Mouse (Mus musculus): Measurements from ENCODE around the gene Paox. TPM values are rescaled to one million over a fixed set of nuclear protein-coding genes. Genes with fewer than 3 reads are reported as not detected.

Gene Paox
- polyA plus RNA-seq (2015; fragmentation: Nextera tagmentation; extraction: Ambion mirVana), result 10.0 and 11.8 TPM in 2 replicates

GRCm38 (mm10) chr7:140115583-140116328 lies at the start of gene Paox:
Gene Paox (plus strand): TSS chr7:140115799.
- H3K4me2 ChIP-seq, result peak within 1 kb of the TSS; percentile 92
- peak; percentile 80 for ATAC-seq (ENCODE audit: low FRiP score)
- H3K36me3 ChIP-seq, result peaks cover 21% of the 10 kb centered on the region
- H3K4me3 ChIP-seq, result peak within 1 kb of the TSS; percentile 73
- H3K27ac ChIP-seq, result peak within 1 kb of the TSS; percentile 90
- peak within 1 kb of the TSS; percentile 91 for H3K9ac ChIP-seq
- peaks cover 18% of the 10 kb centered on the region for H3K4me1 ChIP-seq (replicated peaks)
- H3K9me3 ChIP-seq, result no peaks in the 10 kb centered on the region
- no peaks in the 10 kb centered on the region for H3K27me3 ChIP-seq
- WGBS, result 5% methylated on average over 23 of the region's 23 CpGs

GRCm38 (mm10) chr7:140067397-140067796 lies 48.2 kb upstream of the Paox start:
- Histone ChIP-seq H3K9ac (no peak overlapping the region), H3K4me2 (no peak overlapping the region), H3K4me1 (replicated peaks) (peaks cover 5% of the 10 kb centered on the region; the same call in 1 of the 2 replicates), H3K36me3 (peaks cover 26% of the 10 kb centered on the region), H3K4me3 (no peak overlapping the region), H3K27me3 (peaks cover 51% of the 10 kb centered on the region), H3K27ac (no peak overlapping the region), H3K9me3 (no peaks in the 10 kb centered on the region)
- no peak for ATAC-seq (ENCODE audit: low FRiP score)
- WGBS, result 73% methylated on average over 6 of the region's 6 CpGs

- ATAC-seq (ENCODE audit: low FRiP score), result no peak
- Histone ChIP-seq H3K9ac (peak overlapping the region; percentile 26; the same call in 1 of the 2 replicates), H3K4me2 (peak overlapping the region; percentile 38), H3K4me1 (replicated peaks) (no peaks in the 10 kb centered on the region), H3K9me3 (no peaks in the 10 kb centered on the region), H3K4me3 (peak overlapping the region; percentile 17; the same call in 1 of the 2 replicates), H3K27ac (no peak overlapping the region), H3K36me3 (peaks cover 43% of the 10 kb centered on the region), H3K27me3 (peaks cover 44% of the 10 kb centered on the region)
- 40% methylated on average over 39 of the region's 39 CpGs for WGBS
These were observed 45.4 kb upstream of the Paox start for GRCm38 (mm10) chr7:140070042-140070711.

GRCm38 (mm10) chr7:140077698-140078097 lies 37.9 kb upstream of the Paox start:
- H3K27me3 ChIP-seq, result peaks cover 10% of the 10 kb centered on the region

GRCm38 (mm10) chr7:140078711-140079110 lies 36.9 kb upstream of the Paox start:
- 6% methylated on average over 5 of the region's 5 CpGs for WGBS
- no peak for ATAC-seq (ENCODE audit: low FRiP score)
- Histone ChIP-seq H3K4me2 (no peak overlapping the region), H3K4me3 (no peak overlapping the region), H3K9ac (no peak overlapping the region), H3K27me3 (peaks cover 6% of the 10 kb centered on the region), H3K27ac (peak overlapping the region; percentile 94; the same call in 1 of the 2 replicates), H3K9me3 (no peaks in the 10 kb centered on the region), H3K4me1 (replicated peaks) (peaks cover 36% of the 10 kb centered on the region), H3K36me3 (peaks cover 4% of the 10 kb centered on the region)

More at GRCm38 (mm10) chr7:140077698-140078097, 37.9 kb upstream of the Paox start:
- Histone ChIP-seq H3K36me3 (peaks cover 14% of the 10 kb centered on the region), H3K4me3 (no peak overlapping the region), H3K27ac (no peak overlapping the region), H3K4me1 (replicated peaks) (peaks cover 32% of the 10 kb centered on the region), H3K9ac (peak overlapping the region; percentile 19; the same call in 1 of the 2 replicates), H3K9me3 (no peaks in the 10 kb centered on the region), H3K4me2 (no peak overlapping the region)
- WGBS, result 82% methylated on average over 6 of the region's 6 CpGs
- no peak for ATAC-seq (ENCODE audit: low FRiP score)

- peak; percentile 71 for ATAC-seq (ENCODE audit: low FRiP score)
- Histone ChIP-seq H3K36me3 (no peaks in the 10 kb centered on the region), H3K27me3 (peaks cover 6% of the 10 kb centered on the region), H3K9ac (peak overlapping the region; percentile 83), H3K27ac (peak overlapping the region; percentile 94), H3K4me3 (peak overlapping the region; percentile 47), H3K9me3 (no peaks in the 10 kb centered on the region), H3K4me1 (replicated peaks) (peaks cover 36% of the 10 kb centered on the region), H3K4me2 (peak overlapping the region; percentile 79)
- 2% methylated on average over 24 of the region's 24 CpGs for WGBS
These were observed 35.0 kb upstream of the Paox start for GRCm38 (mm10) chr7:140080503-140081156.

- ATAC-seq (ENCODE audit: low FRiP score), result peak; percentile 23
- WGBS, result 13% methylated on average over 20 of the region's 20 CpGs
- H3K4me3 ChIP-seq, result peak overlapping the region; percentile 47
These were observed 34.0 kb upstream of the Paox start for GRCm38 (mm10) chr7:140081408-140082241.

GRCm38 (mm10) chr7:140082242-140082678 lies 33.3 kb upstream of the Paox start, which contains the start of gene Caly:
Gene Caly (minus strand): TSS chr7:140082548.
- Histone ChIP-seq H3K9ac (peak within 1 kb of the TSS; percentile 83), H3K36me3 (no peaks in the 10 kb centered on the region), H3K4me1 (replicated peaks) (peaks cover 36% of the 10 kb centered on the region), H3K4me2 (peak within 1 kb of the TSS; percentile 79), H3K27me3 (peaks cover 6% of the 10 kb centered on the region), H3K4me3 (peak within 1 kb of the TSS; percentile 47), H3K9me3 (no peaks in the 10 kb centered on the region), H3K27ac (peak within 1 kb of the TSS; percentile 94)
- ATAC-seq (ENCODE audit: low FRiP score), result peak; percentile 90
- 6% methylated on average over 18 of the region's 18 CpGs for WGBS

More at GRCm38 (mm10) chr7:140081408-140082241, 34.0 kb upstream of the Paox start:
- Histone ChIP-seq H3K27ac (peak overlapping the region; percentile 94), H3K27me3 (peaks cover 6% of the 10 kb centered on the region), H3K9ac (peak overlapping the region; percentile 83), H3K9me3 (no peaks in the 10 kb centered on the region), H3K36me3 (no peaks in the 10 kb centered on the region), H3K4me2 (peak overlapping the region; percentile 79), H3K4me1 (replicated peaks) (peaks cover 36% of the 10 kb centered on the region)

GRCm38 (mm10) chr7:140090601-140091000 lies 25.0 kb upstream of the Paox start:
- Histone ChIP-seq H3K4me3 (no peak overlapping the region), H3K4me1 (replicated peaks) (no peaks in the 10 kb centered on the region), H3K9ac (no peak overlapping the region), H3K36me3 (no peaks in the 10 kb centered on the region), H3K4me2 (no peak overlapping the region), H3K27me3 (no peaks in the 10 kb centered on the region), H3K9me3 (no peaks in the 10 kb centered on the region; the same call in 1 of the 2 replicates), H3K27ac (no peak overlapping the region)
- WGBS, result 81% methylated on average over 10 of the region's 10 CpGs
- no peak for ATAC-seq (ENCODE audit: low FRiP score)

GRCm38 (mm10) chr7:140092924-140093528 lies 22.6 kb upstream of the Paox start, which contains the start of gene Prap1:
Gene Prap1 (plus strand): TSS chr7:140093395.
- Histone ChIP-seq H3K27ac (no peak within 1 kb of the TSS), H3K4me1 (replicated peaks) (no peaks in the 10 kb centered on the region), H3K4me2 (no peak within 1 kb of the TSS), H3K9ac (no peak within 1 kb of the TSS), H3K4me3 (no peak within 1 kb of the TSS), H3K27me3 (no peaks in the 10 kb centered on the region), H3K36me3 (peaks cover 4% of the 10 kb centered on the region), H3K9me3 (no peaks in the 10 kb centered on the region; the same call in 1 of the 2 replicates)
- 81% methylated on average over 5 of the region's 5 CpGs for WGBS
- ATAC-seq (ENCODE audit: low FRiP score), result no peak

GRCm38 (mm10) chr7:140094954-140095353 lies 20.6 kb upstream of the Paox start:
- H3K27me3 ChIP-seq, result no peaks in the 10 kb centered on the region
- H3K4me2 ChIP-seq, result no peak overlapping the region
- peaks cover 5% of the 10 kb centered on the region for H3K36me3 ChIP-seq
- H3K9ac ChIP-seq, result no peak overlapping the region
- WGBS, result 75% methylated on average over 5 of the region's 5 CpGs
- H3K4me3 ChIP-seq, result no peak overlapping the region
- no peak overlapping the region for H3K27ac ChIP-seq
- ATAC-seq (ENCODE audit: low FRiP score), result no peak
- no peaks in the 10 kb centered on the region for H3K4me1 ChIP-seq (replicated peaks)
- no peaks in the 10 kb centered on the region; the same call in 1 of the 2 replicates for H3K9me3 ChIP-seq

Data from hindbrain, embryonic 13.5 days (tissue).